Mouse (Mus musculus) stomach, embryonic 16.5 days (tissue): Measurements from ENCODE around the gene Trmu. TPM values are rescaled to one million over a fixed set of nuclear protein-coding genes. Genes with fewer than 3 reads are reported as not detected.

Experiments used
- ATAC-seq: fragments of 200-750 bp; cut with Nextera tagmentation; 2 replicates; pipeline ENCODE4 v1.8.0; 2017; ENCODE audit warnings: moderate number of reproducible peaks, moderate TSS enrichment; ENCODE audit not compliant: insufficient read depth, low FRiP score
- H3K27ac ChIP-seq: fragments of 300-500 bp; sonication (generic); 2 replicates; pipeline ENCODE4 v1.5.1; 2014; ENCODE audit warnings: low read length
- H3K27me3 ChIP-seq: fragments of 300-500 bp; sonication (generic); 2 replicates; pipeline ENCODE4 v1.6.1; 2014; ENCODE audit warnings: low read length, control low read depth, mixed read lengths; ENCODE audit not compliant: control insufficient read depth, insufficient read depth
- H3K36me3 ChIP-seq: fragments of 300-500 bp; sonication (generic); 2 replicates; pipeline ENCODE4 v1.6.1; 2014; ENCODE audit warnings: low read length; ENCODE audit not compliant: control insufficient read depth, insufficient read depth
- H3K4me1 ChIP-seq: fragments of 300-500 bp; sonication (generic); 2 replicates; pipeline ENCODE4 v1.6.1; 2014; ENCODE audit warnings: low read length, control low read depth, mixed read lengths; ENCODE audit not compliant: control insufficient read depth, insufficient read depth
- H3K4me2 ChIP-seq: fragments of 300-500 bp; sonication (generic); 2 replicates; pipeline ENCODE4 v1.6.1; 2014; ENCODE audit warnings: low read depth, low read length, mixed read lengths
- H3K4me3 ChIP-seq: fragments of 300-500 bp; sonication (generic); replicated peaks from 2 replicates; pipeline ENCODE4 v1.5.1; 2014; ENCODE audit warnings: mild to moderate bottlenecking, low read length
- H3K9ac ChIP-seq: fragments of 300-500 bp; sonication (generic); 2 replicates; pipeline ENCODE4 v1.6.1; 2014; ENCODE audit warnings: low read length
- H3K9me3 ChIP-seq: fragments of 300-500 bp; sonication (generic); replicated peaks from 2 replicates; pipeline ENCODE4 v1.6.1; 2016; ENCODE audit warnings: low read length, control low read depth; ENCODE audit not compliant: control insufficient read depth
- WGBS: fragments of 180-500 bp; shearing (Covaris S2); extraction: QIAGEN DNeasy Blood & Tissue Kit; methylation state at CpG from one replicate; pipeline ENCODE4 v1.1.7; 2014; 5-methylcytosine and 5-hydroxymethylcytosine counted together
- polyA plus RNA-seq: library from polyadenylated mRNA; unstranded; fragments of >200 nt; fragmentation: Nextera tagmentation; extraction: Ambion mirVana; gene quantifications from 2 replicates; pipeline ENCODE4 v1.2.1, GENCODE M21; 2015

The Trmu gene
- polyA plus RNA-seq, 1 experiment from 2014 or later: 42.9 TPM

- WGBS: 11% methylated on average over 5 of the region's 5 CpGs
- Histone ChIP-seq H3K4me2 (no peak overlapping the region), H3K36me3 (no peaks in the 10 kb centered on the region), H3K4me1 (peaks cover 12% of the 10 kb centered on the region; the same call in 1 of the 2 replicates), H3K27ac (no peak overlapping the region), H3K4me3 (no peak overlapping the region), H3K9ac (no peak overlapping the region), H3K9me3 (no peaks in the 10 kb centered on the region), H3K27me3 (no peaks in the 10 kb centered on the region)
- ATAC-seq: peak; percentile 88
These were observed 56.5 kb downstream of the Trmu start for GRCm38 (mm10) chr15:85935627-85936049.

Other genes with a start within 250 kb of the Trmu start
- gene Ppara, start 144.3 kb upstream of the Trmu start, polyA plus RNA-seq: 8.7 and 12.2 TPM in 2 replicates
- 36.7 and 39.9 TPM in 2 replicates for gene Cdpf1, start 67.6 kb upstream of the Trmu start, polyA plus RNA-seq
- 0.16 and 0.25 TPM in 2 replicates for gene Pkdrej, start 57.6 kb upstream of the Trmu start, polyA plus RNA-seq
- gene Ttc38, start 47.0 kb upstream of the Trmu start, polyA plus RNA-seq: 9.9 and 11.7 TPM in 2 replicates
- 24.3 and 24.6 TPM in 2 replicates for gene Gtse1, start 19.6 kb upstream of the Trmu start, polyA plus RNA-seq
- gene Celsr1, start 154.5 kb downstream of the Trmu start, polyA plus RNA-seq: 2.6 and 2.7 TPM in 2 replicates
- gene Gramd4, start 178.4 kb downstream of the Trmu start, polyA plus RNA-seq: 10.5 and 12.1 TPM in 2 replicates